Mouse (Mus musculus): Measurements from ENCODE around the gene Slc39a5.

GRCm38 (mm10) chr10:128410560-128410845 lies 9.5 kb upstream of the Slc39a5 start:
- TF ChIP-seq CTCF (IDR thresholded peaks at IDR 0.05; ENCODE audit: low read depth): no peak
- no peak for TF ChIP-seq EP300 (optimal IDR thresholded peaks at IDR 0.05)
